Mouse (Mus musculus) brain, adult 2 months (tissue): ENCODE results near the gene Rbp4.

Experiments used
- DNase-seq: peaks from one replicate; pipeline ENCODE4 v3.0.0; 2011; ENCODE audit warnings: low read depth, low spot score

Rbp4 gene

DNA sequence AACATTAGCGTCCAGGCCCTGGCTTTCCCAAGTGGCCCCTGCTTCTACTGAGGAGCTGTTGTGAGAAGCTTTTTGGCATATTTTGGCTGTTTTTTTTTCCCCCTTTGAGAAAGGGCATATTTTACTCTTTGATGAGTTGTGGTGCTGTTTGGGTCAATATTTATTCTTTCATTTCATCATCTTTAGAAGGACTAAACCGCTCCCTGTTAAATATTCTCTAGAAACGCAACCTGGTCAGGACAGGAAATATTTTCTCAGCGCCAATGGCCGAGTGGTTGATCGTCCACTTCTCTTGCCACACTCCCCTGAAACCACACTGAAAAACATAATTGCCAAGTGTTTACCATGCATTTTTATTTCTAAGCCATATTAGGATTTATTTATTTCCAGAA is at the start of gene Rbp4:
Rbp4 (minus strand) TSS at position 63 of the 392 bp plus-strand sequence.
- DNase-seq, result no peak

GRCm38 (mm10) chr19:38164633-38165032 is 39.6 kb upstream of the Rbp4 start:
- DNase-seq, result no peak

DNA sequence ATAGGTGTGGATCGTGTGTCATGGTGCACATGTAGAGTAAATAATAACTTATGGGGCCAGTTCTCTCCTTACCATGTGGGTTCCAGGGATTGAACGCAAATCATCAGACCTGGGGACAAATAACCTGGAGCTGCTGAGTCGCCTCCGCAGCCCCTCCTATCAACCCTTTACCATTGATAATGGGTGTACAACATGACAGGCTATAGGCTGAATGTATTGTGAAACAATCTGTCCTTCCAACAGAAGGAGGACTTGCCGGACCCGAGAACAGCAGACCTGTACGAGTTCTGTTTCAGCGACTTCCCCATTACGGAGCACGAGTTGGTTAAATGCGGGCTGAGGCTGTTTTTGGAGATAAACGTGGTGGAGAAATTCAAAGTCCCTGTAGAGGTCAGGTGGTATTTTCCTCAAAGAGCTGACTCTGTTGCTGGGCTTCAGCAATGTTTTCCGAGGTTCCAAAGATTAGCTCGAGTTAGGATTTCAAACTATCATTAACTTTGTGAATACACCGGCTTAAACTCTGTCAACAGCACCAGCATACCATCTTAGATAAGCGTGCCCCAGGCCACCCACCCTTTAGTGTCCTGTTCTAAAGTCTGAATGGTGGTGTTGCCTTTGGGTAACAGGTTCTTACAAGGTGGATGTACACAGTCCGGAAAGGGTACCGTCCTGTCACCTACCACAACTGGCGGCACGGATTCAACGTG is 36.7 kb upstream of the Rbp4 start:
- no peak for DNase-seq

DNA sequence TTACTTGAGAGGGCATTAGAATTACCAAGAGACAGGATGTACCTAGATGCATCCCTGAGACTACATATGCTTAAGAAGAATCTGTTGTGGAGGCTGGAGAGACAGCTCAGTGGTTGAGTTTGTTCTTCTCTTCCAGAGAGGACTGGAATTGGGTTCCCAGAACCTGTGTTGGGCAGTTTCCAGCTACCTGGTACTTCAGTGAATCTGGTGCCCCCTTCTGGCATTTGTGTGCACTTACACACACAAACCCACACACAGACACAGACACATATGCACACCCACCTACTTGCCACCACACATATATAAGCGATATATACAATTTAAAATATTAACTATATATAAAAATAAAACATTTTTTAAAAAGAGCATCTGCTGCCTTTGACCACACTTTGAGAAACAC is 31.2 kb upstream of the Rbp4 start:
- no peak for DNase-seq

DNA sequence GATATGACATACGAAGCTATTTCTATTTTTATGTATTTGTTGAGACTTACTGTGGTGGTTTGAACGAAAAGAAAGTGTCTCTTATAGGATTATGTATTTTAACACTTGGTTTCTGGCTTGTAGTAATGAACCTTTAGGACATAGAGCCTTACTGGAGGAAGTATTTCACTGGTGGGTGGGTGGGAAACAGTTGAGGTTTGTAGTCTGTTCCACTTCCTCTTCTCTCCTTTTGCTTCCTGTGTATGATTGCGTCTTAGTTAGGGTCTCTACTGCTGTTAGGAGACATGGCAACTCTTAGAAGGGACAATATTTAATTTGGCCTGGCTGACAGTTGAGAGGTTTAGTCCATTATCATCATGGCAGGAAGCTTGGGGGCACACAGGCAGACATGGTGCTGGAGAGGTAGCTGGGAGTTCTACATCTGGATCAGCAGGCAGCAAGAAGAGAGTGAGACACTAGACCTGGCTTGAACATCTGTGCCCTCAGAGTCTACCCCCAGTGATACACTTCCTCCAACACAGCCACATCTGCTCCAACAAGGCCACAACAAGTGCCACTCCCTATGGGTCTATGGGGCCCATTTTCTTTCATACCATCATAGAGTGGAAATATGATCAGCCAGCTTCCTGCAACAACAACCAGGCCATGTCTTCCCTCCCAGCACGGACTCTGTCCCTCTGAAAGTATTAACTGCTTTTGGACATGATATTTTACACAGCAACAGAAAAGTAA is 18.6 kb upstream of the Rbp4 start:
- DNase-seq, result no peak

DNA sequence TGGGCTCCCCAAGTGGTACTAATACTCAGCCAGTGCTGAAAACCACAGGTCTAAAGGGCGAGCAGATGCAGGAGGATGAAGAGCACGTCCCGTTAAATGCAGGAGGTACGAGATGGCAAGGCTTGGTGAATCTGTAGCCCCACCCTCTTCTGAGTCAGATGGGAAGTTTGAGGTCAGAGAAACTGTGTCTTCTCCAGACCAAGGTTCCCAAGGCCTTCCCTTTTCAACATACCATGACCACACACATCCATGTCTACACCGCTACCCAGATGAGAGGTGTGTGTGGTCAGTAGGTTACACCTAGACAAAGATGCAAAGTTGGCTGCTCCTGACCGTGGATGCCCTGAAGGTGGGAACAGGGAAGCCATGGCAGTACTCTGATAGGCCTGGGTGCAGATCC is 9.7 kb upstream of the Rbp4 start:
- no peak for DNase-seq

GRCm38 (mm10) chr19:38133986-38134385 is 8.9 kb upstream of the Rbp4 start:
- no peak for DNase-seq

DNA sequence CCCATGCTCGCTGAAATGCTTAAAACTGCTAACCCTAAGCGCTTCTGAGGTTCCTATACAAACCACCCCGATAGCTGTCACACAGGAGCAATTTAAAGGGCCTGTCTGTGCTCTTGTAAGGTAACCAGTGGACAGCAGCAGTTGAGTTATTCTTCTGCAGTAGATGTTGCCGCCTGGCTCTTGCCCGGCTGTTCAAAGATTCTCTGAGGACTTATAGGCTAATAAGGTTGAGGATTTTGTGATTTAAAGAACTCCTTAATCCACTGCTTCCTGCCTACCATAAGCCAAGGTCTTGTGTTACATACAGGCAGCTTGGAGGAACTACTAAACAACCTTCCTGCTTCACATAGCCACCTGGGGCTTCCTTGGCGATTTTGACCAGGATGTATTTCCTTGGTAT is 7.4 kb upstream of the Rbp4 start, which contains the start of gene Pde6c:
Pde6c (plus strand) TSS at position 301 of the 400 bp plus-strand sequence.
- no peak for DNase-seq

GRCm38 (mm10) chr19:38126656-38127055 is 1.6 kb upstream of the Rbp4 start:
- DNase-seq, result no peak

DNA sequence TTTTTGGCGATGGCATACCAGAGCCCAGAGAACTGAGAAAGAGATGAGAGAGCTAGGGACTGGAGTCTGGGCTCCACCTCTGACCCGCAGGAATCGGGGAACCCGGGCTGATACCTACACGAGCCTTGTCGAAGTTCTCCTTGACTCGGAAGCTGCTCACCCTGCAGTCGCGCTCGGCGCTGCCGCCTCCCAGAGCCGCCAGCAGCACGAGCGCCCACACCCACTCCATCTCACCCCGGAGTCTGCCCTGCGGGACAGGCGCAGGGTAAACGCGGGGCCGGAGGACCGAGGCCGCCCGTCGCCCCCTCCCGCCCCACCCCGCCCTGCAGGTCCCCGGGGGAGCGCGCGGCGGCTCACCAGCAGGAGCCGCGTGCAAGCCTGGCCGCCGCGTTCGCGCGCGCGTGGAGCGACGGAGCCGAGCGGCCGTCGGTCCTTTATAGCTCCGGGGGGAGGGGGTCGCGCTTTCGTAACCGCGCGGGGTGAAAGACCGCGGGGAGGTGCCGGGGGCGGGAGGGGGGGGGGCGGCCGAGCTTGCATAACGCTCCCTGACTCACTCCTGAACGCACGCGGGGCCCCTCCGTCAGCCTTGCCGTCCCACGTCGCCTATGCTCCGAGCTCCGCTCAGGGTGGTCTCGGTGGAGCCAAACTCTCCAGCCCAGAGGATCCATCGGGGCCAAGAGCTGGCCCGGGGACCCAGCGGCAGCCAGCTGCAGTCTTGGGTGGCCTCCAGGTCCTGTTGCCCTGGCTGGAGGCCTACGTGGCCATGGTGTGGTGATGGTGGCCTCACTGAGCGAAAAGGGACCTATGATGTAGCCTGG is 471 bp downstream of the Rbp4 start:
- DNase-seq, result peak; percentile 27

DNA sequence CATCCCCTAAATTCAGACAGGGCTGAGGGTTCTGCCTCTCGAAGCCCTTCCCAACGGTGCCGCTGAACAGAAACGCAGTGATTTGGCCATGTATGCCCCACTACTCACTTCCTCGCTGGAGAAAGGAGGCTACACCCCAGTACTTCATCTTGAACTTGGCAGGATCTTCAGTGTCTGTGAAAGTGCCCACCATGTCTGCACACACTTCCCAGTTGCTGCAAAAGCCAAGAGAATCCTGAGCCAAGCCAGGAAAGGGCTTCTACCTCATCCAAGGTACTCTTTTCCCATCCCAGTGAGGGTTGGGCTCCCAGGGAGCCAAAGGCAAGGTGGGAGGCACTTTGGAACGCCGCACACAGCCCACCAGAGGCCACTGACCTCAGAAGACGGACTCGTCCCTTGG is 1.2 kb downstream of the Rbp4 start:
- DNase-seq, result no peak

DNA sequence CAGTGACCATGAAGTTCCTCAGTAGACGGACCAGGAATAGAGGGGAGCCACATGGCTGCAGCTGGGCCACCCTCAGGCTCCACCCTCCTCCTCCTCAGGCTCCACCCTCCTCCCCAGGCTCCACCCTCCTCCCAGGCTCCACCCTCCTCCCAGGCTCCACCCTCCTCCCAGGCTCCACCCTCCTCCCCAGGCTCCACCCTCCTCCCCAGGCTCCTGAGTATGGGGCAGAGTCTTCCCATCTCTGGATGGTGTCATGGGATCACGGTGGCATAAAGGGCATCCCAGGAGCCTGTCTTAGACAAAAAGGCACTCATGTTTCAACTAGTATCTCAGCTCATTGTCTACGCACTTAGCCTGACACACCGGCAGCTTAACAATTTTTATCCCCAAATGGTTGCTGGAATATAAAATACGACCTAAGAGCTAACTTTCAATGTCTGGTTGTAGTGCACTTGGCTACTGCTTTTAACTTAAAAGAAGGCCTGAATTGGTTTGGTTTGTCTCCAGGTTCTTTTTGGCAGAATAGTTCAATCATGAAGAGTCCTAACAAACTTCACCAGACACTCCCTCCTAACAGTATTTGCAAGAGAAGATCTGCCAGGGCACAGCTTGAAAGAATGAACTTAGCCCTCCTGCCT is 4.8 kb downstream of the Rbp4 start:
- DNase-seq, result no peak

GRCm38 (mm10) chr19:38114834-38115491 is 10.1 kb downstream of the Rbp4 start:
- no peak for DNase-seq

DNA sequence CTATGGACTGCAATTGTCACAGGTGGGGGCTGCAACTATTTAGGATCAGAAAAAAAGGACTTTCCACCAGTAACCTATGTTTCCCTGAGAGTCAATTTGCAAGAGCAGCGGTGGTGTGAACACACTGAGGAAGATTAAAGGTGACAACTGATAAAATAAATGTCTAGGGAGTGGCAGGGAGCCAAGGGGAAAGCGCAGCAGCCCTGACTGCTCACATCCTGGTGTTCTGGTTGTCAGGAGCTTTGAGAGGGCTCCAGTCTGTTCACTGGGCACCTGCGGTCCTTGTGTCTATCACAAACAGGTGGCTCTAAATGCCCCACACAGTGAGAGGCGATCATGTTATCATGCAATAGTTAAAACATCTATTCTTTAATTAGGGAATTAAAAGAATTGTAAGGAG is 12.5 kb downstream of the Rbp4 start:
- no peak for DNase-seq

DNA sequence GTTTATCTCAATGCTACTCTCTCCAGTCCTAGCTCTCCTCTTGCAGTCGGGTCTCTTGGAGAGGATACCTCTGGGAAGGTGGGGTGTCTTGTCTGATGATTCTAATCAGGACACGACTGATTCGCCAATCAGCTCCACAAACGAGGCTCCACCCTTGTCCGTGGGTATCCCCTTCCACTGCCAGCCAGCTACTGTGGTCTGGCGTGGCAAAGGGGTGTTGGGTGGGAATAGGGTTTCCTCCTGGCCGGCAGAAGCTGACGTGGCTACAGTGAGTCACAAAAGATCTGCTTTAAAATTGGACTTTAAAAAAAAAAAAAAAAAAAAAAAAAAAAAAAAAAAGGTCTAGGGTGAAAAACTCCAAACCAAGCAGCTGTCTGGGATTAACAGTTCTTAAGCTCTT is 14.0 kb downstream of the Rbp4 start:
- no peak for DNase-seq

- DNase-seq, result no peak
Measured at GRCm38 (mm10) chr19:38109506-38110242, 15.4 kb downstream of the Rbp4 start.

DNA sequence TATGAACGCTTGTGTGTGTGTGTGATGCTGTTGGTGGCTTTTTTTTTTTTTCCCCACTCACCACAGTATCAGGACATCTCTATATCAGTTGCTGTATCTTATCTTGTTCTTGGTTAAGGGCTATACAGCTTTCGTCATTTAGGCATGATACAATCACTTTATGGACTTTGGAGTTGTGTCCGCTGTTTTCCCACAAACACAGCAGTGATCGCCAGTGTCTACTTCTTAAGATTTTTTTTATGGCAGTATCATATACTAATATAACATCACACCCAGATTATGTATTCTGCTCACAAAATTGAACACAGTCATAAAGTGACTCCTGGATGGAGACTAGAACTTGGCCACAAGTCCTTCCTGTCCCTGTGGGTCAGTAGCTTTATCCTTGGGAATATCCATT is 17.2 kb downstream of the Rbp4 start:
- no peak for DNase-seq

- peak; percentile 2 for DNase-seq
Measured at GRCm38 (mm10) chr19:38096858-38097758, 28.0 kb downstream of the Rbp4 start, which contains the start of gene Ffar4. Gene Ffar4 (plus strand): TSS chr19:38097071.

DNA sequence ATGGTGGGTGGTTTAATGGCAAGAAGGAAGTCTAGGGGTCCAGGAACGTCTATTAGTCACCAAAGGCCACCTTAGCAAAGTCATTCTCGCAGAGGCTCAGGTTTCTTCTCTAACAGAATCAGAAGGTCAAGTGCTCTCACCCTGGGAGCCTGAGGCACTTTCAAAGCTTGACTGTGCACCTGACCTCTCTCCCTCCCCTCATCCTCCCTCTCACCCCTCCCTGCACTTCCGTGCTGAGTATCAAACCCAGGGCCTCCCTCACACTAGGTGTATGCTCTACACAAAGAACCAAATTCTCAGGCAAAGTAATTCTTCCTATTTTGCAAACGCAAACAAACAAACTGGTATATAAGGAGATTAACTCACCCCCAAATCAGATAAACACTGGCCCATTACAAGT is 28.9 kb downstream of the Rbp4 start:
- DNase-seq, result no peak
